Mouse (Mus musculus): Measurements from ENCODE around the gene Ptx4.

DNA sequence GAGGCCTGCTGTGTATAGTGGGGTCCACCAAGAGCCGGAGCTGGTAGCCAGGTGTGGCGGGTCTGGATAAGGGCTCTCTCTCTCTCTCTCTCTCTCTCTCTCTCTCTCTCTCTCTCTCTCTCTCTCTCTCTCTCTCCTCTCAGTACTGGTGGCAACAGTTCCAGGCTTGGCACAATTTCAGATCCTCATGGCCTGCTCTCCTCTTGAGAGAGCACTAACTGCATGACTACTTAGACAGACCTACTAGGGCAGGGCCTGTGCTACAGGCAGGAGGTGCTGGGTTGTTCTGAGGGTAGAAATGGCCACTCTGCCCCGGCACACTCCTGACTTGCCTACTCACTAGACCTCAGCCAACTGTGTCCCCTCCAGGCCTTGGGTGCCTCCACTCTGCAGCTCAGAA is 52.0 kb downstream of the Ptx4 start:
- TF ChIP-seq CTCF (IDR thresholded peaks at IDR 0.05; ENCODE audit: extremely low read depth, insufficient read length, insufficient replicate concordance, low read depth, low read length) = no peak
- no peak for TF ChIP-seq POLR2A (IDR thresholded peaks at IDR 0.05; ENCODE audit: low read depth, low read length)

All from small intestine, adult 2 months (tissue).